ENCODE assay signal across 17 mouse cellular contexts in genomic region chr1:34253876-34254275, GRCm38 (mm10).
"Had no signal": no experiment of that assay in that cellular context is flagged by ENCODE, and none has a peak within 500 bp of the region (broad histone marks: within the 10 kb centered on the region; RNA-seq: fewer than 3 reads in every experiment).

No protein-coding gene starts in this region.

- H3K9ac ChIP-seq: limb, embryonic 15.5 days; liver, embryonic 12.5 days; lung, embryonic 15.5 days; neural tube, embryonic 15.5 days had no signal

- DNase-seq: kidney, adult 9 months; kidney, postnatal 36 days; layer of hippocampus, adult 9-11 months; layer of hippocampus, postnatal 36 days; lung, postnatal 4 days; midbrain, embryonic 14.5 days; right cerebral cortex, postnatal 4 days; spleen, adult 18-20 months; thymus, adult 2 months; thymus, postnatal 25 days had no signal

- H3K4me1 ChIP-seq: limb, embryonic 15.5 days; midbrain, embryonic 10.5 days; neural tube, embryonic 15.5 days had no signal

- H3K27ac ChIP-seq: kidney, postnatal 0 days; limb, embryonic 15.5 days; liver, embryonic 12.5 days; lung, embryonic 15.5 days; midbrain, embryonic 10.5 days; neural tube, embryonic 15.5 days had no signal

- H3K27me3 ChIP-seq: limb, embryonic 15.5 days; liver, embryonic 12.5 days; lung, embryonic 15.5 days; neural tube, embryonic 15.5 days had no signal

- H3K4me2 ChIP-seq: limb, embryonic 15.5 days; liver, embryonic 12.5 days; lung, embryonic 15.5 days; neural tube, embryonic 15.5 days had no signal

- ATAC-seq: liver, embryonic 12.5 days had no signal

- H3K9me3 ChIP-seq: limb, embryonic 15.5 days; liver, embryonic 12.5 days; lung, embryonic 15.5 days; midbrain, embryonic 10.5 days; neural tube, embryonic 15.5 days had no signal

- H3K4me3 ChIP-seq: limb, embryonic 15.5 days; liver, embryonic 12.5 days; lung, embryonic 15.5 days; midbrain, embryonic 10.5 days; myocyte; neural tube, embryonic 15.5 days had no signal
